Mouse (Mus musculus) spleen, postnatal 14 days (tissue): ENCODE data around the gene Ctcf.
"Not testable (repeated sequence)": the region's sequence is repeated elsewhere in the genome, so short reads cannot be mapped to it uniquely, and the experiment has no call there.

Source experiments
- DNase-seq, 2 experiments: peaks; one replicate each; pipeline ENCODE4 v3.0.0; 2021 to 2022; ENCODE audit warnings: low spot score in 2 of 2

The Ctcf gene

GRCm38 (mm10) chr8:105636018-105636962, at the start of gene Ctcf:
TSS of gene Ctcf (plus strand) at chr8:105636568.
- DNase-seq: peak; percentile 83 to 86

- no peak for DNase-seq
These were observed 43.9 kb upstream of the Ctcf start for GRCm38 (mm10) chr8:105592431-105592830.

GRCm38 (mm10) chr8:105593859-105594258, 42.5 kb upstream of the Ctcf start:
- no peak for DNase-seq

GRCm38 (mm10) chr8:105594451-105595242, 41.7 kb upstream of the Ctcf start:
- DNase-seq: no peak

- peak; percentile 49 to 67 for DNase-seq
These were observed 39.9 kb upstream of the Ctcf start for GRCm38 (mm10) chr8:105596362-105597034.

GRCm38 (mm10) chr8:105598777-105599176, 37.6 kb upstream of the Ctcf start:
- no peak for DNase-seq

GRCm38 (mm10) chr8:105601301-105601700, 35.1 kb upstream of the Ctcf start:
- DNase-seq: no peak

GRCm38 (mm10) chr8:105602540-105602939, 33.8 kb upstream of the Ctcf start:
- DNase-seq: not testable (repeated sequence)

- peak; percentile 61 to 69 for DNase-seq
These were observed 31.5 kb upstream of the Ctcf start, which contains the start of gene Ripor1 for GRCm38 (mm10) chr8:105604804-105605381. TSS of gene Ripor1 (plus strand) at chr8:105605255.

- peak; percentile 38 to 48 for DNase-seq
These were observed 30.7 kb upstream of the Ctcf start for GRCm38 (mm10) chr8:105605491-105606188.

GRCm38 (mm10) chr8:105606189-105607023, 30.0 kb upstream of the Ctcf start:
- peak in 1 of 2 experiments; percentile 54 for DNase-seq

- no peak for DNase-seq
These were observed 29.3 kb upstream of the Ctcf start for GRCm38 (mm10) chr8:105607062-105607461.

- DNase-seq: peak in 1 of 2 experiments; percentile 56
These were observed 28.7 kb upstream of the Ctcf start for GRCm38 (mm10) chr8:105607684-105608083.

GRCm38 (mm10) chr8:105609355-105609754, 27.0 kb upstream of the Ctcf start:
- no peak for DNase-seq

GRCm38 (mm10) chr8:105609771-105610170, 26.6 kb upstream of the Ctcf start:
- DNase-seq: no peak

- no peak for DNase-seq
These were observed 24.5 kb upstream of the Ctcf start for GRCm38 (mm10) chr8:105611836-105612235.

GRCm38 (mm10) chr8:105613037-105613436, 23.3 kb upstream of the Ctcf start:
- no peak for DNase-seq

GRCm38 (mm10) chr8:105613830-105614511, 22.4 kb upstream of the Ctcf start:
- peak in 1 of 2 experiments; percentile 34 for DNase-seq

GRCm38 (mm10) chr8:105615942-105616341, 20.4 kb upstream of the Ctcf start:
- no peak for DNase-seq
